Mouse (Mus musculus) large intestine, adult 2 months (tissue): ENCODE results near the gene Cfap126. TPM values are rescaled to one million over a fixed set of nuclear protein-coding genes. Genes with fewer than 3 reads are reported as not detected.
"Not testable (repeated sequence)": the region's sequence is repeated elsewhere in the genome, so short reads cannot be mapped to it uniquely, and the experiment has no call there.

Source experiments
- DNase-seq: peaks from one replicate; pipeline ENCODE4 v3.0.0-alpha.2; 2012; ENCODE audit warnings: low read depth, low spot score
- WGBS: fragments of 180-500 bp; shearing (Covaris S2); methylation state at CpG from one replicate; pipeline ENCODE4 v1.1.7; 2018; 5-methylcytosine and 5-hydroxymethylcytosine counted together
- polyA plus RNA-seq: library from polyadenylated mRNA; depleted of rRNA; stranded (reverse); fragments of >200 nt; gene quantifications from 2 replicates; pipeline ENCODE4 v1.2.3, GENCODE M21; 2012; rRNA removed

Cfap126 gene
- polyA plus RNA-seq = 1.8 and 2.0 TPM in 2 replicates

GRCm38 (mm10) chr1:171113873-171114299 is at the start of gene Cfap126:
Cfap126 (plus strand) TSS chr1:171113918.
- peak; percentile 53 for DNase-seq
- under 1% methylated on average over 24 of the region's 24 CpGs for WGBS

- DNase-seq = not testable (repeated sequence)
- 1% methylated on average over 47 of the region's 75 CpGs for WGBS
These were observed 49.1 kb upstream of the Cfap126 start, which contains the start of gene Fcgr3 for GRCm38 (mm10) chr1:171064491-171065242. Fcgr3 (minus strand) TSS chr1:171064935.

- DNase-seq = not testable (repeated sequence)
- WGBS = 2% methylated on average over 26 of the region's 35 CpGs
These were observed 48.5 kb upstream of the Cfap126 start for GRCm38 (mm10) chr1:171065243-171065587.

- WGBS = 9% methylated on average over 32 of the region's 45 CpGs
- DNase-seq = not testable (repeated sequence)
These were observed 48.0 kb upstream of the Cfap126 start for GRCm38 (mm10) chr1:171065768-171066167.

- WGBS = 16% methylated on average over 3 of the region's 10 CpGs
- DNase-seq = not testable (repeated sequence)
These were observed 47.1 kb upstream of the Cfap126 start for GRCm38 (mm10) chr1:171066583-171066982.

- DNase-seq = not testable (repeated sequence)
- WGBS = 34% methylated on average over 5 of the region's 5 CpGs
These were observed 45.8 kb upstream of the Cfap126 start for GRCm38 (mm10) chr1:171067928-171068327.

GRCm38 (mm10) chr1:171069508-171069907 is 44.2 kb upstream of the Cfap126 start:
- not testable (repeated sequence) for DNase-seq
- WGBS = 58% methylated on average over 3 of the region's 3 CpGs

GRCm38 (mm10) chr1:171070879-171071278 is 42.8 kb upstream of the Cfap126 start:
- not testable (repeated sequence) for DNase-seq
- 16% methylated on average over 16 of the region's 16 CpGs for WGBS

- not testable (repeated sequence) for DNase-seq
- no CpG with 5 or more reads among the region's 35 CpGs for WGBS
These were observed 42.0 kb upstream of the Cfap126 start for GRCm38 (mm10) chr1:171071726-171072125.

- no CpG with 5 or more reads among the region's 45 CpGs for WGBS
- not testable (repeated sequence) for DNase-seq
These were observed 41.5 kb upstream of the Cfap126 start for GRCm38 (mm10) chr1:171072217-171072616.

GRCm38 (mm10) chr1:171074283-171074682 is 39.4 kb upstream of the Cfap126 start:
- WGBS = 19% methylated on average over 7 of the region's 10 CpGs
- DNase-seq = not testable (repeated sequence)

- 76% methylated on average over 5 of the region's 5 CpGs for WGBS
- not testable (repeated sequence) for DNase-seq
These were observed 37.5 kb upstream of the Cfap126 start for GRCm38 (mm10) chr1:171076176-171076575.

GRCm38 (mm10) chr1:171077192-171077591 is 36.5 kb upstream of the Cfap126 start:
- WGBS = 45% methylated on average over 5 of the region's 5 CpGs
- DNase-seq = not testable (repeated sequence)

GRCm38 (mm10) chr1:171077955-171078354 is 35.8 kb upstream of the Cfap126 start:
- WGBS = 3% methylated on average over 19 of the region's 27 CpGs
- DNase-seq = not testable (repeated sequence)

GRCm38 (mm10) chr1:171078419-171078818 is 35.3 kb upstream of the Cfap126 start:
- DNase-seq = not testable (repeated sequence)
- 18% methylated on average over 12 of the region's 12 CpGs for WGBS

GRCm38 (mm10) chr1:171079345-171079744 is 34.4 kb upstream of the Cfap126 start:
- WGBS = 0% methylated on average over 1 of the region's 35 CpGs
- DNase-seq = not testable (repeated sequence)

- no CpG with 5 or more reads among the region's 43 CpGs for WGBS
These were observed 33.9 kb upstream of the Cfap126 start for GRCm38 (mm10) chr1:171079825-171080224.

GRCm38 (mm10) chr1:171081512-171082231 is 32.0 kb upstream of the Cfap126 start:
- not testable (repeated sequence) for DNase-seq
- 37% methylated on average over 12 of the region's 17 CpGs for WGBS

More at GRCm38 (mm10) chr1:171079825-171080224, 33.9 kb upstream of the Cfap126 start:
- not testable (repeated sequence) for DNase-seq

- 1% methylated on average over 26 of the region's 26 CpGs for WGBS
- DNase-seq = no peak
These were observed 28.0 kb upstream of the Cfap126 start for GRCm38 (mm10) chr1:171085718-171086117.

GRCm38 (mm10) chr1:171088237-171088869 is 25.4 kb upstream of the Cfap126 start:
- not testable (repeated sequence) for DNase-seq
- WGBS = 8% methylated on average over 10 of the region's 10 CpGs
